Mouse (Mus musculus) forebrain, postnatal 0 days (tissue): ENCODE measurements at regions not wholly inside any gene's neighbourhood (a gene's known extent, or its start where the extent isn't known, plus 50 kb on each side); places are given as distances from the start of the nearest gene placed in this dataset.

Experiments used
- ATAC-seq: fragments of 200-750 bp; cut with Nextera tagmentation; 2 replicates; pipeline ENCODE4 v1.8.0; 2017; ENCODE audit warnings: mild to moderate bottlenecking, moderate library complexity
- DNase-seq: peaks from one replicate; pipeline ENCODE4 v3.0.0-alpha.2; 2015
- H3K27ac ChIP-seq: fragments of 300-500 bp; sonication (generic); 2 replicates; pipeline ENCODE4 v1.5.1; 2014; ENCODE audit warnings: low read depth, mild to moderate bottlenecking, antibody characterized with exemption, low read length, moderate library complexity, mixed read lengths
- H3K27me3 ChIP-seq: fragments of 300-500 bp; sonication (generic); 2 replicates; pipeline ENCODE4 v1.6.1; 2014; ENCODE audit warnings: mild to moderate bottlenecking, low read length, mixed read lengths; ENCODE audit not compliant: insufficient read depth
- H3K36me3 ChIP-seq: fragments of 300-500 bp; sonication (generic); 2 replicates; pipeline ENCODE4 v1.6.1; 2014; ENCODE audit warnings: mild to moderate bottlenecking, moderate library complexity; ENCODE audit not compliant: insufficient read depth
- H3K4me1 ChIP-seq: fragments of 300-500 bp; sonication (generic); 2 replicates; pipeline ENCODE4 v1.6.1; 2014; ENCODE audit warnings: antibody characterized with exemption; ENCODE audit not compliant: insufficient read depth
- H3K4me2 ChIP-seq: fragments of 300-500 bp; sonication (generic); 2 replicates; pipeline ENCODE4 v1.6.1; 2014; ENCODE audit warnings: low read depth, mild to moderate bottlenecking, moderate library complexity
- H3K4me3 ChIP-seq: fragments of 300-500 bp; sonication (generic); 2 replicates; pipeline ENCODE4 v1.5.1; 2014; ENCODE audit warnings: low read depth, low read length, mixed read lengths
- H3K9ac ChIP-seq: fragments of 300-500 bp; sonication (generic); 2 replicates; pipeline ENCODE4 v1.6.1; 2014; ENCODE audit warnings: mild to moderate bottlenecking
- H3K9me3 ChIP-seq: fragments of 300-500 bp; sonication (generic); 2 replicates; pipeline ENCODE4 v1.6.1; 2016; ENCODE audit warnings: low read length
- CTCF ChIP-seq: sonication (generic); IDR thresholded peaks from 2 replicates; pipeline ENCODE4 v1.5.1; 2016; ENCODE audit warnings: antibody characterized with exemption, control low read depth, low read depth
- WGBS: fragments of 180-500 bp; shearing (Covaris S2); extraction: QIAGEN DNeasy Blood & Tissue Kit; methylation state at CpG from one replicate; pipeline ENCODE4 v1.1.7; 2014; 5-methylcytosine and 5-hydroxymethylcytosine counted together

- H3K4me2 ChIP-seq, result no peak overlapping the region
- H3K36me3 ChIP-seq, result no peaks in the 10 kb centered on the region
- no peak for TF ChIP-seq CTCF
- H3K27me3 ChIP-seq, result no peaks in the 10 kb centered on the region
- H3K9ac ChIP-seq, result no peak overlapping the region
- H3K9me3 ChIP-seq, result no peaks in the 10 kb centered on the region
- H3K27ac ChIP-seq, result no peak overlapping the region
- DNase-seq (no peak), ATAC-seq (no peak)
- WGBS, result 53% methylated on average over 8 of the region's 8 CpGs
- no peaks in the 10 kb centered on the region for H3K4me1 ChIP-seq
- no peak overlapping the region for H3K4me3 ChIP-seq
Measured at GRCm38 (mm10) chr13:107398621-107399363, 376.9 kb upstream of the Kif2a start.

DNA sequence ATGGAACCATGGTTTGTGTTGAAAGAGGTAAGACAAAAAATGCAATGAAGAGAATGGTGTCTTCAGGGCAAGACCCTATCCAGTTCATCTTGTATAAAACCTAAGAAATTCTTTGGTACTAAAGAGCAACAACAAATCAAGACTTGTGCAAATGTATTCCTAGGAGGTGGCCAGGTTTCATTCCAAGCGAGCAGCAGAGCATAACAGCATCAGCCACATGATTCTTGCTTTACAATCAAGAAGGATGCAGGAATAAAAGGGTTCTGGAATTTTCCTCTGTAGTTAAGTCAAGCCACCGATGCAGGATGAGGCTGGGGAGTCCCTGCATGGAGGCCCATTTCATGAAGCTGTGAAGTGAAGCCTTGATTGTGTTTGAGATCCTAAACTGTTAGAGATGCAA, 374.1 kb upstream of the Kif2a start:
- Histone ChIP-seq H3K27ac (no peak overlapping the region), H3K36me3 (no peaks in the 10 kb centered on the region), H3K27me3 (no peaks in the 10 kb centered on the region), H3K9ac (no peak overlapping the region), H3K4me1 (no peaks in the 10 kb centered on the region), H3K9me3 (no peaks in the 10 kb centered on the region), H3K4me2 (no peak overlapping the region), H3K4me3 (no peak overlapping the region)
- DNase-seq (no peak), ATAC-seq (no peak)
- no peak for TF ChIP-seq CTCF
- 86% methylated on average over 2 of the region's 2 CpGs for WGBS

DNA sequence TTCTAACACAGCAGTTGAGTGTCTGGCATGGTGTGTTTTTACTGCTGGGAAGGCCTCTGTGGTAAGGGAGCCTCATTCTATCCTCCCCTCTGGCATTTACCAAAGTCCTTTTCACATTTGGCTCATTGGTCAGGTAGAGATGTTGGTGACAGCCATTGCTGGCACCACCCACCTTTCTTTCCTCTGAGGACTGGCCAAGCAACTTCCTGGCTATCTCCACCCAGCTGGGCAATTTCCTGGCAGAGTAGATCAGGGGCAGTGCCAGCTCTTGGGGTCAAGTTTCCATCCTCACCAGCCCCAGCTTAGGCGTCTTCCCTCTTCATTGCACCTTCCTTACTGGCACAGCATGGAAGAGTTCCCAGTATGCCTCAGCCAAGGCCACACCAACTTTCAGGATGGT, 372.5 kb upstream of the Kif2a start:
- Histone ChIP-seq H3K9ac (no peak overlapping the region), H3K4me2 (no peak overlapping the region), H3K27me3 (no peaks in the 10 kb centered on the region), H3K27ac (no peak overlapping the region), H3K4me3 (no peak overlapping the region), H3K36me3 (no peaks in the 10 kb centered on the region), H3K9me3 (no peaks in the 10 kb centered on the region), H3K4me1 (no peaks in the 10 kb centered on the region)
- no peak for TF ChIP-seq CTCF
- DNase-seq (no peak), ATAC-seq (no peak)
- 77% methylated on average over 1 of the region's 1 CpGs for WGBS

DNA sequence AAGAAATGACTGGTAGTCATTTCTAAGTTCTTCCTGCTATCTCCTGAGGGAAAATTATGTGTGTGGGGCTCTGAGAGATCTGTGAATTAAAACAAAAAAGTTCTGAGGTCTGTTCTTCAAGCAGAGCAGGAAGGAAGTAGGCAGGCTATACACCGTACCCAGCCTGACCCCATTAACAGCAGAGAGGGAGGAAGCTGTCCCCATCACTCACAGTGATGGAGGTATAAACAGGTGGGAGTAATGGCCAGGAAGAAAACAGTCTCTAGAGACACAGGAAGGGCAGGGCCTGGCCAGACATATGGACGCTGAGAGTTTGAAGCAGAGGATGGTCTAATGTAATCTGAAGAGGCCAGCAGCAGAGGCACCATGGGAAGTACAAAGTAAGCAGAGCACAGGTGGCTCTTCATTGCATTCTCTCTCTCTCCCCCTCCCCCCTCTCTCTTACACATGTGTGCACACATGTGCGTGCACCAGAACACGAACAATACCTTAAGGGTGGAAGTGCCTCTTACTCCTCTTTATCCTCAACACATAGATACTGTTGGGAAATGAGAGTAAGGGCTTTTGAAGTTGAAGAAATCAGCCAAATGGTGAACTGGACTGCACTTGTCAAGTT, 367.7 kb upstream of the Kif2a start:
- H3K27me3 ChIP-seq, result no peaks in the 10 kb centered on the region
- TF ChIP-seq CTCF, result no peak
- WGBS, result 85% methylated on average over 4 of the region's 4 CpGs
- no peak for ATAC-seq
- H3K27ac ChIP-seq, result no peak overlapping the region
- no peaks in the 10 kb centered on the region for H3K36me3 ChIP-seq
- no peak for DNase-seq
- no peak overlapping the region for H3K4me2 ChIP-seq
- H3K9ac ChIP-seq, result no peak overlapping the region
- no peaks in the 10 kb centered on the region for H3K9me3 ChIP-seq
- no peak overlapping the region for H3K4me3 ChIP-seq
- H3K4me1 ChIP-seq, result no peaks in the 10 kb centered on the region

DNA sequence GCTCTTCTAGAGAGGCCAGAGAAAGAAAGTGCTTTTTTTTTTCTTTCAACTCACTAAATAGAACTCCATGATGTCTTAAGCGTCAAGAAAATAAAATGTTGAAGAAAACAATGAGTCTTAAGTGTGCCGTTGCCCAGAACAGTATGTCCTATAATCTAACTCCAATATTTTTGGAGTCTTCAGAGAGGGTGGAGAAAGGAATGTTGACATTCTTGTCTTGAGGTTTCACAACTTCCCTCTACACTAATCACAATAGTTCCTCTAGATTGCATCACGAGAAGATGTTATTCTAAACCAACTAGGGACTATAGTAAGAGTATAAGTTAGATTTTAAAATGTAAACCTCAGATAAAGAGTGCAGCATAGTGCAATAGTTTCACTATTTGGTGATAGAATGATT, 367.1 kb upstream of the Kif2a start:
- Histone ChIP-seq H3K36me3 (no peaks in the 10 kb centered on the region), H3K4me3 (no peak overlapping the region), H3K4me2 (no peak overlapping the region), H3K27me3 (no peaks in the 10 kb centered on the region), H3K4me1 (no peaks in the 10 kb centered on the region), H3K27ac (no peak overlapping the region), H3K9me3 (no peaks in the 10 kb centered on the region), H3K9ac (no peak overlapping the region)
- WGBS, result 89% methylated on average over 3 of the region's 3 CpGs
- TF ChIP-seq CTCF, result no peak
- ATAC-seq (no peak), DNase-seq (no peak)

GRCm38 (mm10) chr13:107378076-107378475, 356.1 kb upstream of the Kif2a start:
- Histone ChIP-seq H3K36me3 (no peaks in the 10 kb centered on the region), H3K4me2 (no peak overlapping the region), H3K27me3 (no peaks in the 10 kb centered on the region), H3K27ac (no peak overlapping the region), H3K9ac (no peak overlapping the region), H3K9me3 (no peaks in the 10 kb centered on the region), H3K4me3 (no peak overlapping the region), H3K4me1 (no peaks in the 10 kb centered on the region)
- DNase-seq (no peak), ATAC-seq (no peak)
- no peak for TF ChIP-seq CTCF
- 51% methylated on average over 1 of the region's 1 CpGs for WGBS

GRCm38 (mm10) chr13:107372666-107373065, 350.7 kb upstream of the Kif2a start:
- no peak for ATAC-seq
- 88% methylated on average over 3 of the region's 3 CpGs for WGBS
- Histone ChIP-seq H3K4me2 (no peak overlapping the region), H3K9ac (no peak overlapping the region), H3K36me3 (no peaks in the 10 kb centered on the region), H3K4me1 (no peaks in the 10 kb centered on the region), H3K4me3 (no peak overlapping the region), H3K27ac (no peak overlapping the region), H3K27me3 (no peaks in the 10 kb centered on the region), H3K9me3 (no peaks in the 10 kb centered on the region)
- DNase-seq, result no peak
- TF ChIP-seq CTCF, result no peak
